Mouse (Mus musculus): Measurements from ENCODE around the gene Spint5.

DNA sequence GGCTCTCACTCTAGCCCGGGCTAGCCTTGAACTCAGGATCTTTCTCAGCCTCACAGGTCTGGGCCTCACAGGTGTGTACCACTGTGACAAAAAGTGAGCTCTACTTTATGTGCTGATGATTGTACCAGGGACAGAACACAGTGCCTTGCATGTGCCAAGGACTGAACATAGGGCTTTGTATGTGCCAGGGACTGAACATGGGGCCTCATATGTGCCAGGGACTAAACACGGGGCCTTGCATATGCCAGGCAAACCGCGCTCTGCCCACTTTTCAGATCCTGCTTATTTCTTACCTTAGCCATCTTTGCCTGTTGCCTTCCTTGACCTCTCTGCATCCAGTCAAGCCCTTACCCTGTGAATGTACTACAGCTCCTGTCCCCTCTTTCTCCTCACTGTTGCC lies 46.9 kb downstream of the Spint5 start:
- TF ChIP-seq MAFK (IDR thresholded peaks at IDR 0.05; ENCODE audit: insufficient replicate concordance, low read length), result no peak
- no peak for TF ChIP-seq TCF12 (IDR thresholded peaks at IDR 0.05; ENCODE audit: low read depth, low read length)
- TF ChIP-seq CTCF (conservative IDR thresholded peaks at IDR 0.05 in 1 of 2, IDR thresholded peaks at IDR 0.05 in 1 of 2; ENCODE audit: low read depth in 2 of 2, low read length in 2 of 2), result no peak
- no peak for TF ChIP-seq EP300 (IDR thresholded peaks at IDR 0.05; ENCODE audit: low read length)
- no peak for TF ChIP-seq USF2 (conservative IDR thresholded peaks at IDR 0.05; ENCODE audit: low read depth, low read length)
- TF ChIP-seq POLR2A (IDR thresholded peaks at IDR 0.05; ENCODE audit: low read depth, low read length), result no peak
- no peak for TF ChIP-seq MAX (IDR thresholded peaks at IDR 0.05; ENCODE audit: low read length)
- no peak for TF ChIP-seq USF1 (IDR thresholded peaks at IDR 0.05; ENCODE audit: low read depth, low read length)
- TF ChIP-seq MEF2A (IDR thresholded peaks at IDR 0.05; ENCODE audit: borderline replicate concordance, low read depth, low read length), result no peak
- TF ChIP-seq KAT2A (IDR thresholded peaks at IDR 0.05; ENCODE audit: insufficient replicate concordance, low read length), result no peak
- no peak for TF ChIP-seq ZC3H11A (IDR thresholded peaks at IDR 0.05; ENCODE audit: low read depth, low read length)
